Mouse (Mus musculus) gastrocnemius, postnatal 14 days (tissue): ENCODE results near the gene Dnah1. TPM values are rescaled to one million over a fixed set of nuclear protein-coding genes. Genes with fewer than 3 reads are reported as not detected.

Experiments
- DNase-seq: peaks from one replicate; pipeline ENCODE4 v3.0.0; 2021; ENCODE audit warnings: mixed read lengths
- intact Hi-C: fragments of 180-260 bp; cut with DNase I; formaldehyde crosslinking; loops from one replicate; pipeline ENCODE4 v1.15.1; 2025; ENCODE audit warnings: low total_unique reads
- total RNA-seq, 2 experiments: library from RNA; stranded (reverse); gene quantifications; 2 replicates each; pipeline ENCODE4 v1.2.3; 2021

Dnah1 gene
- total RNA-seq, 2 experiments from 2014 or later: 0.18 to 0.21 TPM

DNA sequence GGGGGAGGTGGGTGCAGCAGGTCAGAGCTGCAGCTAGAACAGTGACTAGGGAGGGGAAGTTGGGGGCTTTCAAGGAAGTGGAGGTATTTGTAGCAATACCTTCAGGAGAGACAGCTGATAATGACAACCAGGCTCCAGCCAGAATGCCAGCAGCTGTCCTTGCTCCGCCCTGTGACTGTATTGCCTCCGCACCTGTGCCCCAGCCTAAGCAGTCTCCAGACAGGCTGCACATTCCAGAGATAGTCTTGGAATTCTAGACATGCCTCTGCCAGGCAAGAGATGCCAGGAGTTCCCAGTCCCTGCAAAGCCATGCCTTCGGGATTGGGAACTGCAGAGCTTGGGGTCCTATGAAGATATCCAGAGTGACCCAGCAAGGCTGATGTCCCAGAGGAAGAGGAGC, 111.2 kb downstream of the Dnah1 start:
- intact Hi-C loops: loop anchor here (5.0 kb wide), 1 partner anchor 35 kb away; no protein-coding TSS in a partner anchor
- no peak for DNase-seq

DNA sequence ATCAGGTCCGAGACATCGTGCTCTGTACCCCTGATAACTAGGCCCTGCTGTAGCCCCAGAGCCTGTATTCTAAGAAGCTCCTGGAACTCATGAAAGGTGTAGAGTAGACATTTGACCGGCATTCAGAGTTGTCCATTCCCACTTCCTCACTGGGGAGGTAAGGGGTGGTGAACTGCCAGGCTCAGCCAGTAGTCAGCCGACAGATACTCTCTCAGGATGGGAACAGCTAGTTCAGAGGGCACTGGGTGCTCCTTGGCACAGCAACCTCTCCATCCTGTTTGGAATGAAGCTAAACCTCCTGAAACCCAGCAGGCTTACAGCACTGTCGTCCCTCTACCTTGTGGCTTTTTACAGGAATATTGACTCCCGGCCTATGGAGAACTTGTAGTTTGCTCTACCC, 111.8 kb downstream of the Dnah1 start:
- intact Hi-C loops: loop anchor here (5.0 kb wide), 1 partner anchor 35 kb away; no protein-coding TSS in a partner anchor
- no peak for DNase-seq

Other genes with a start within 250 kb of the Dnah1 start
- gene Smim4, start 194.9 kb downstream of the Dnah1 start, total RNA-seq: 10 to 100 TPM; 32.2 to 43.1 TPM
- gene Nt5dc2, start 192.8 kb downstream of the Dnah1 start, total RNA-seq: 1 to 10 TPM; 6.8 to 8.1 TPM
- gene Stab1, start 155.3 kb downstream of the Dnah1 start, total RNA-seq: 10 to 100 TPM; 29.8 to 40.4 TPM
- gene Tnnc1, start 115.6 kb downstream of the Dnah1 start, total RNA-seq: 100 to 1,000 TPM; 273 to 573 TPM
- 100 to 1,000 TPM in 1 of 2 experiments, 10 to 100 TPM in 1; 93.2 to 102 TPM for gene Nisch, start 107.0 kb downstream of the Dnah1 start, total RNA-seq
- 1 to 10 TPM; 7.2 to 8.7 TPM for gene Sema3g, start 106.0 kb downstream of the Dnah1 start, total RNA-seq
- 1 to 10 TPM; 5.5 to 6.3 TPM for gene Phf7, start 72.6 kb downstream of the Dnah1 start, total RNA-seq
- 10 to 100 TPM; 35.2 to 40.4 TPM for gene Bap1, start 72.4 kb downstream of the Dnah1 start, total RNA-seq
- 10 to 100 TPM; 24.6 to 25.6 TPM for gene Capn7, start 12.7 kb upstream of the Dnah1 start, total RNA-seq
- gene Sh3bp5, start 112.2 kb upstream of the Dnah1 start, total RNA-seq: 10 to 100 TPM; 50.8 to 56.6 TPM
- gene Eaf1, start 170.5 kb upstream of the Dnah1 start, total RNA-seq: 10 to 100 TPM; 11.1 to 14.8 TPM
- gene Mettl6, start 171.1 kb upstream of the Dnah1 start, total RNA-seq: 10 to 100 TPM in 1 of 2 experiments, 1 to 10 TPM in 1; 9.5 to 10.6 TPM